Mouse (Mus musculus) lung, postnatal 25 days (tissue): Measurements from ENCODE around the gene Gabpb2.
A peak's percentile ranks its signal among the peaks of the same experiment; 100 is the strongest.

ENCODE experiments used
- DNase-seq: peaks from one replicate; pipeline ENCODE4 v3.0.0; 2022; ENCODE audit warnings: low spot score

Gabpb2 gene

GRCm38 (mm10) chr3:95217255-95218134 lies at the start of gene Gabpb2:
Gene Gabpb2 (minus strand): TSS chr3:95217916.
- peak; percentile 96 for DNase-seq

GRCm38 (mm10) chr3:95266052-95266451 lies 48.3 kb upstream of the Gabpb2 start:
- DNase-seq, result no peak

- no peak for DNase-seq
These were observed 47.0 kb upstream of the Gabpb2 start for GRCm38 (mm10) chr3:95264724-95265123.

- peak; percentile 83 for DNase-seq
These were observed 45.5 kb upstream of the Gabpb2 start for GRCm38 (mm10) chr3:95263089-95263739.

GRCm38 (mm10) chr3:95261975-95262374 lies 44.3 kb upstream of the Gabpb2 start:
- DNase-seq, result no peak

- no peak for DNase-seq
These were observed 39.2 kb upstream of the Gabpb2 start for GRCm38 (mm10) chr3:95256931-95257330.

GRCm38 (mm10) chr3:95250783-95251424 lies 33.2 kb upstream of the Gabpb2 start, which contains the start of gene Bnipl:
Gene Bnipl (minus strand): TSS chr3:95251193.
- DNase-seq, result peak; percentile 29

- DNase-seq, result no peak
These were observed 32.6 kb upstream of the Gabpb2 start for GRCm38 (mm10) chr3:95250361-95250760.

GRCm38 (mm10) chr3:95247660-95248336 lies 30.1 kb upstream of the Gabpb2 start:
- DNase-seq, result no peak

- peak; percentile 48 for DNase-seq
These were observed 28.9 kb upstream of the Gabpb2 start for GRCm38 (mm10) chr3:95246465-95247231.

- no peak for DNase-seq
These were observed 25.4 kb upstream of the Gabpb2 start for GRCm38 (mm10) chr3:95243086-95243485.

- no peak for DNase-seq
These were observed 23.8 kb upstream of the Gabpb2 start, which contains the start of gene Gm128 for GRCm38 (mm10) chr3:95241498-95241897. Gene Gm128 (minus strand): TSS chr3:95241598.

GRCm38 (mm10) chr3:95240900-95241299 lies 23.2 kb upstream of the Gabpb2 start:
- no peak for DNase-seq

GRCm38 (mm10) chr3:95239971-95240370 lies 22.3 kb upstream of the Gabpb2 start:
- no peak for DNase-seq

- no peak for DNase-seq
These were observed 21.3 kb upstream of the Gabpb2 start for GRCm38 (mm10) chr3:95239022-95239421.

- peak; percentile 42 for DNase-seq
These were observed 19.9 kb upstream of the Gabpb2 start for GRCm38 (mm10) chr3:95237541-95238099.

- no peak for DNase-seq
These were observed 17.9 kb upstream of the Gabpb2 start for GRCm38 (mm10) chr3:95235386-95236301.

- no peak for DNase-seq
These were observed 15.7 kb upstream of the Gabpb2 start for GRCm38 (mm10) chr3:95233303-95233980.

GRCm38 (mm10) chr3:95232771-95233170 lies 15.1 kb upstream of the Gabpb2 start:
- peak; percentile 61 for DNase-seq
